In genomic region chr19:28366766-28367165, GRCm38 (mm10) we compare ENCODE assay signal across 27 mouse cellular contexts.
DNase-seq lines count a peak whose midpoint lies in the region; ATAC-seq and TF ChIP-seq lines count a peak whose summit lies in the region.
"Had no signal": no experiment of that assay in that cellular context is flagged by ENCODE, and none has a peak within 500 bp of the region (broad histone marks: within the 10 kb centered on the region; RNA-seq: fewer than 3 reads in every experiment).

No protein-coding gene starts in this region.

- 86% methylated on average over 1 of the region's 1 CpGs for WGBS in kidney, embryonic 16.5 days

- H3K4me2 ChIP-seq in kidney, embryonic 16.5 days (replicated peaks; ENCODE audit: low read depth, low read length), result no peak overlapping the region
- H3K4me2 ChIP-seq: embryonic facial prominence, embryonic 13.5 days; embryonic facial prominence, embryonic 15.5 days; forebrain, embryonic 12.5 days had no signal

- no peak overlapping the region for H3K4me3 ChIP-seq in kidney, embryonic 16.5 days (ENCODE audit: low read length)
- no peak overlapping the region for H3K4me3 ChIP-seq in layer of hippocampus, adult 2 months
- H3K4me3 ChIP-seq: embryonic facial prominence, embryonic 13.5 days; embryonic facial prominence, embryonic 15.5 days; erythroblast, embryonic 14.5 days; forebrain, embryonic 10.5 days; forebrain, embryonic 12.5 days had no signal

- no peaks in the 10 kb centered on the region for H3K4me1 ChIP-seq in kidney, embryonic 16.5 days (ENCODE audit: insufficient read depth, low read length)
- H3K4me1 ChIP-seq: embryonic facial prominence, embryonic 15.5 days; forebrain, embryonic 12.5 days had no signal

- peak; percentile 59 for DNase-seq in kidney, adult 11 months
- no peak for DNase-seq in kidney, adult 18-20 months
- peak; percentile 51 to 69 for DNase-seq in kidney, adult 8-10 months
- DNase-seq in kidney, postnatal 25 days, result peak; percentile 30 to 52
- no peak for DNase-seq in kidney, postnatal 4 days
- DNase-seq in layer of hippocampus, adult 2 months (ENCODE audit: low spot score in 2 of 2), result no peak
- DNase-seq in layer of hippocampus, adult 8-10 months (ENCODE audit: low spot score in 2 of 2), result no peak
- DNase-seq: adrenal gland, adult 2 months; adrenal gland, postnatal 10 days; adrenal gland, postnatal 25 days; B cell, adult 2 months; cerebellum, adult 11 months; cerebellum, adult 18-20 months; cerebellum, adult 8-10 months; cerebellum, adult 9-11 months; cerebellum, postnatal 14 days; cerebellum, postnatal 36 days; embryo, embryonic 11 days had no signal

- no peaks in the 10 kb centered on the region for H3K36me3 ChIP-seq in kidney, embryonic 16.5 days (ENCODE audit: insufficient read depth, low read length)
- H3K36me3 ChIP-seq: embryonic facial prominence, embryonic 13.5 days; embryonic facial prominence, embryonic 15.5 days; forebrain, embryonic 10.5 days; forebrain, embryonic 12.5 days; G1E had no signal

- no peak for TF ChIP-seq CTCF in layer of hippocampus, adult 2 months (conservative IDR thresholded peaks at IDR 0.05)

- H3K27ac ChIP-seq in kidney, embryonic 16.5 days (ENCODE audit: low read length), result no peak overlapping the region
- H3K27ac ChIP-seq in layer of hippocampus, adult 2 months, result peak overlapping the region; percentile 51
- H3K27ac ChIP-seq: embryonic facial prominence, embryonic 13.5 days; embryonic facial prominence, embryonic 15.5 days; forebrain, embryonic 10.5 days; forebrain, embryonic 12.5 days had no signal

- ATAC-seq in kidney, embryonic 16.5 days (ENCODE audit: low FRiP score, low TSS enrichment), result no peak
- ATAC-seq: CD4-positive, CD25-positive, alpha-beta regulatory T cell, adult 4 months had no signal

- no peaks in the 10 kb centered on the region for H3K9me3 ChIP-seq in kidney, embryonic 16.5 days (ENCODE audit: low read length)
- H3K9me3 ChIP-seq: embryonic facial prominence, embryonic 13.5 days; embryonic facial prominence, embryonic 15.5 days; forebrain, embryonic 10.5 days; forebrain, embryonic 12.5 days; G1E had no signal

- no peak overlapping the region for H3K9ac ChIP-seq in kidney, embryonic 16.5 days (replicated peaks; ENCODE audit: low read length)
- H3K9ac ChIP-seq: embryonic facial prominence, embryonic 13.5 days; embryonic facial prominence, embryonic 15.5 days; forebrain, embryonic 12.5 days had no signal

- no peaks in the 10 kb centered on the region for H3K27me3 ChIP-seq in kidney, embryonic 16.5 days (ENCODE audit: insufficient read depth, low read length)
- H3K27me3 ChIP-seq: CH12.LX; embryonic facial prominence, embryonic 13.5 days; embryonic facial prominence, embryonic 15.5 days had no signal

Comparison
In these comparisons a context has a peak if more than half of its experiments do, and no peak if none do; other contexts are left out.
1. DNase-seq: peak in kidney, adult 11 months (single experiment), kidney, adult 8-10 months (2 of 2) and kidney, postnatal 25 days (2 of 2); none in kidney, adult 18-20 months (single experiment), kidney, postnatal 4 days (0 of 2), layer of hippocampus, adult 2 months (0 of 2) and layer of hippocampus, adult 8-10 months (0 of 2).